Mouse (Mus musculus) ES-E14 (cell line): ENCODE measurements at regions not wholly inside any gene's neighbourhood (a gene's known extent, or its start where the extent isn't known, plus 50 kb on each side); places are given as distances from the start of the nearest gene placed in this dataset.

Experiments
- DNase-seq: peaks from one replicate; pipeline ENCODE4 v3.0.0-alpha.2; 2013; ENCODE audit warnings: low read depth, low spot score
- H3K27ac ChIP-seq: 2 replicates; pipeline ENCODE4 v1.5.1; 2012; ENCODE audit warnings: low read depth, mild to moderate bottlenecking, low read length, moderate library complexity, mixed read lengths; ENCODE audit not compliant: poor library complexity, insufficient read depth, severe bottlenecking
- H3K36me3 ChIP-seq: 2 replicates; pipeline ENCODE4 v1.6.1; 2012; ENCODE audit warnings: mild to moderate bottlenecking, low read length, moderate library complexity, mixed read lengths; ENCODE audit not compliant: control insufficient read depth, poor library complexity, insufficient read depth, severe bottlenecking
- H3K4me1 ChIP-seq, 2 experiments: fragments of 150-350 bp in 1 of 2; sonication (generic) in 1 of 2; 2 replicates each; pipeline ENCODE4 v1.6.1; 2012; ENCODE audit warnings: low read length in 2 of 2, mild to moderate bottlenecking in 1 of 2, mixed read lengths in 1 of 2; ENCODE audit not compliant: control insufficient read depth in 2 of 2, insufficient read depth in 2 of 2, poor library complexity in 1 of 2
- H3K4me3 ChIP-seq, 2 experiments: fragments of 150-350 bp in 1 of 2; sonication (generic) in 1 of 2; 2 replicates each; pipeline ENCODE4 v1.5.1; 2012; ENCODE audit warnings: low read length in 2 of 2, low read depth in 1 of 2, mild to moderate bottlenecking in 1 of 2, mixed read lengths in 1 of 2; ENCODE audit not compliant: insufficient read depth in 1 of 2, poor library complexity in 1 of 2, severe bottlenecking in 1 of 2
- H3K9ac ChIP-seq: 2 replicates; pipeline ENCODE4 v1.6.1; 2012; ENCODE audit warnings: low read depth, mild to moderate bottlenecking, low read length, mixed read lengths; ENCODE audit not compliant: poor library complexity, insufficient read depth, severe bottlenecking
- H3K9me3 ChIP-seq: fragments of 150-350 bp; sonication (generic); 2 replicates; pipeline ENCODE4 v1.6.1; 2012; ENCODE audit warnings: low read depth, mild to moderate bottlenecking, low read length; ENCODE audit not compliant: control insufficient read depth, insufficient read depth
- CHD2 ChIP-seq: IDR thresholded peaks from 2 replicates; pipeline ENCODE4 v1.6.1; 2014; ENCODE audit warnings: mild to moderate bottlenecking, low read depth, low read length, inconsistent platforms
- HCFC1 ChIP-seq: IDR thresholded peaks from 2 replicates; pipeline ENCODE4 v1.6.1; 2012; ENCODE audit warnings: low read length, inconsistent platforms, borderline replicate concordance; ENCODE audit not compliant: insufficient read depth
- MAFK ChIP-seq: IDR thresholded peaks from 2 replicates; pipeline ENCODE4 v1.6.1; 2014; ENCODE audit warnings: mild to moderate bottlenecking, low read depth, low read length, inconsistent platforms; ENCODE audit not compliant: insufficient read depth
- ZC3H11A ChIP-seq: IDR thresholded peaks from 2 replicates; pipeline ENCODE4 v1.6.1; 2012; ENCODE audit warnings: low read depth, mild to moderate bottlenecking, inconsistent platforms, low read length, borderline replicate concordance
- ZNF384 ChIP-seq: IDR thresholded peaks from 2 replicates; pipeline ENCODE4 v1.6.1; 2012; ENCODE audit warnings: low read depth, low read length, inconsistent platforms
- in situ Hi-C, 2 experiments: fragments of 600-800 bp; cut with MboI; formaldehyde crosslinking; loops; one replicate each; pipeline ENCODE4 v1.15.1; 2025; ENCODE audit warnings: low sequenced_read_pairs in 2 of 2, inconsistent platforms in 1 of 2; ENCODE audit not compliant: unreplicated experiment in 2 of 2

DNA sequence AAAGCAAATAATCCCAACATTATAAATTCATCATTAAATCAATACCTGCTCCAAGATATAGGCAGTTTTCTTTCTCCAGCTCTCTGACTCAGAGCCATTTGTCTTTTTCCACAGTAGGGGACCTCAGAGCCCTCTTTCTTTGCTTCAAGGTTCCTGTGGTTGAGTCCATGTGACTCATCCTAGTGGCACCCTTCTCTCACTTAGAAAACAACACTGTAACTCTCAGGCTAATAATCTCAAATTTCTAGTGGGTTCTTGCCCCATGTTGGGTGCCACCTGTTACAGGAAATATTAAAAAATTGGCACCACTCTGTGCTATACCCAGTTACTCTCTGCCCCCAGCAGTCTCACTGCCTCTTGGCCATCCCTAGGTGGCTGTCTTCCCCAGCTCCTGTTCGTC lies 1706.4 kb downstream of the Car8 start:
- no peaks in the 10 kb centered on the region for H3K36me3 ChIP-seq
- in situ Hi-C loops, result no loop called here
- H3K27ac ChIP-seq, result no peak overlapping the region
- no peaks in the 10 kb centered on the region for H3K9me3 ChIP-seq
- H3K4me1 ChIP-seq, result no peaks in the 10 kb centered on the region
- TF ChIP-seq MAFK (no peak), ZNF384 (no peak), CHD2 (no peak), HCFC1 (no peak), ZC3H11A (no peak)
- H3K4me3 ChIP-seq, result no peak overlapping the region
- no peak overlapping the region for H3K9ac ChIP-seq
- DNase-seq, result no peak

GRCm38 (mm10) chr4:6517626-6518025 lies 1721.2 kb downstream of the Car8 start:
- H3K9me3 ChIP-seq, result no peaks in the 10 kb centered on the region; the same call in 1 of the 2 replicates
- no peak for DNase-seq
- H3K27ac ChIP-seq, result no peak overlapping the region
- H3K4me1 ChIP-seq, result peaks cover 0 to 2% of the 10 kb centered on the region in 2 experiments; a peak in 2 of 4 replicates
- no peak overlapping the region for H3K4me3 ChIP-seq
- TF ChIP-seq HCFC1, result no peak
- no peak for TF ChIP-seq MAFK
- TF ChIP-seq ZC3H11A, result no peak
- no peak for TF ChIP-seq CHD2
- TF ChIP-seq ZNF384, result no peak
- in situ Hi-C loops, result no loop called here
- no peak overlapping the region for H3K9ac ChIP-seq
- H3K36me3 ChIP-seq, result no peaks in the 10 kb centered on the region

GRCm38 (mm10) chr4:6514823-6515222 lies 1721.7 kb upstream of the Impad1 start:
- H3K4me3 ChIP-seq, result no peak overlapping the region
- no peak overlapping the region for H3K27ac ChIP-seq
- no peaks in the 10 kb centered on the region for H3K36me3 ChIP-seq
- H3K4me1 ChIP-seq, result peaks cover 0 to 2% of the 10 kb centered on the region in 2 experiments; a peak in 2 of 4 replicates
- peak; percentile 62 for DNase-seq
- no peak for TF ChIP-seq MAFK
- TF ChIP-seq ZC3H11A, result peak; percentile 48; the same call in 1 of the 2 replicates
- no peak overlapping the region for H3K9ac ChIP-seq
- no peaks in the 10 kb centered on the region; the same call in 1 of the 2 replicates for H3K9me3 ChIP-seq
- in situ Hi-C loops, result no loop called here

DNA sequence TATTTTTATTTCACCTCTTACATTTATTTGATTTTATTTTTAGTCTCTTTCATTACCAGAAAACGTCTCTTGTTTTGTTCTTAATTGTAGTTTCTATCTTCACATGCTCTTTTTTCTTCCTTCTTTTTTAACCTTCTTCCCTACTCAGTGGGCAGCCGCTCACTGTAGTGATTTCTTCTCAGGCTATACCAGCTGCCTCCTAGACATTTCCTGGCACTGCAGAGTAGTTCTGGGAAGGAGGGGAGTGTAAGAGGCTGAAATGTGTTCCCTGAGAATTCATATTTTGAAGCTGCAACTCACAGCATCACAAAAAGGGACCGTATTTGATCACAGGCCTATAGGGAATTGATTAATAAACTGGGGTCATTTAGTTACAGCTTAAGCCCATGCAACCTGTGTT lies 1720.5 kb upstream of the Impad1 start:
- TF ChIP-seq CHD2 (no peak), MAFK (no peak), ZNF384 (no peak), HCFC1 (no peak), ZC3H11A (no peak)
- Histone ChIP-seq H3K9ac (no peak overlapping the region), H3K9me3 (no peaks in the 10 kb centered on the region), H3K27ac (no peak overlapping the region), H3K4me1 (peaks cover 0 to 2% of the 10 kb centered on the region in 2 experiments; a peak in 2 of 4 replicates), H3K4me3 (no peak overlapping the region), H3K36me3 (no peaks in the 10 kb centered on the region)
- DNase-seq, result no peak
- in situ Hi-C loops, result no loop called here
